Mouse (Mus musculus) yolk sac, embryonic 10.5 days (tissue): ENCODE measurements around the gene Pex26.
A peak's percentile ranks its signal among the peaks of the same experiment; 100 is the strongest.

Experiments used
- DNase-seq: peaks from one replicate; pipeline ENCODE4 v3.0.0-alpha.2; 2017; ENCODE audit warnings: low spot score

Gene Pex26

GRCm38 (mm10) chr6:121209584-121209983, 26.1 kb downstream of the Pex26 start:
- DNase-seq: no peak

- no peak for DNase-seq
Observed at GRCm38 (mm10) chr6:121210149-121210925, 26.9 kb downstream of the Pex26 start, which contains the start of gene Tuba8. TSS of gene Tuba8 (plus strand) at chr6:121210696.

GRCm38 (mm10) chr6:121210926-121211289, 27.4 kb downstream of the Pex26 start:
- no peak for DNase-seq

GRCm38 (mm10) chr6:121211743-121212142, 28.3 kb downstream of the Pex26 start:
- DNase-seq: no peak

GRCm38 (mm10) chr6:121212988-121213387, 29.5 kb downstream of the Pex26 start:
- DNase-seq: no peak

- no peak for DNase-seq
Observed at GRCm38 (mm10) chr6:121214221-121214620, 30.8 kb downstream of the Pex26 start.

- DNase-seq: no peak
Observed at GRCm38 (mm10) chr6:121214667-121215330, 31.3 kb downstream of the Pex26 start.

GRCm38 (mm10) chr6:121215336-121215735, 31.9 kb downstream of the Pex26 start:
- no peak for DNase-seq

- no peak for DNase-seq
Observed at GRCm38 (mm10) chr6:121215896-121216295, 32.4 kb downstream of the Pex26 start.

- no peak for DNase-seq
Observed at GRCm38 (mm10) chr6:121216589-121217255, 33.3 kb downstream of the Pex26 start.

- no peak for DNase-seq
Observed at GRCm38 (mm10) chr6:121218002-121218401, 34.5 kb downstream of the Pex26 start.

GRCm38 (mm10) chr6:121219406-121219805, 35.9 kb downstream of the Pex26 start:
- DNase-seq: no peak

GRCm38 (mm10) chr6:121220181-121220580, 36.7 kb downstream of the Pex26 start:
- no peak for DNase-seq

- no peak for DNase-seq
Observed at GRCm38 (mm10) chr6:121221876-121222597, 38.6 kb downstream of the Pex26 start.

GRCm38 (mm10) chr6:121223001-121223400, 39.5 kb downstream of the Pex26 start:
- no peak for DNase-seq

- DNase-seq: no peak
Observed at GRCm38 (mm10) chr6:121224067-121224466, 40.6 kb downstream of the Pex26 start.

GRCm38 (mm10) chr6:121224993-121225392, 41.5 kb downstream of the Pex26 start:
- DNase-seq: peak; percentile 80

- DNase-seq: no peak
Observed at GRCm38 (mm10) chr6:121226043-121226442, 42.6 kb downstream of the Pex26 start.

- DNase-seq: no peak
Observed at GRCm38 (mm10) chr6:121226744-121227143, 43.3 kb downstream of the Pex26 start.

GRCm38 (mm10) chr6:121228421-121228820, 45.0 kb downstream of the Pex26 start:
- DNase-seq: no peak

GRCm38 (mm10) chr6:121232652-121233051, 49.2 kb downstream of the Pex26 start:
- DNase-seq: no peak

GRCm38 (mm10) chr6:121236386-121236785, 52.9 kb downstream of the Pex26 start:
- no peak for DNase-seq
